Mouse (Mus musculus): ENCODE measurements around the gene Phldb2.

DNA sequence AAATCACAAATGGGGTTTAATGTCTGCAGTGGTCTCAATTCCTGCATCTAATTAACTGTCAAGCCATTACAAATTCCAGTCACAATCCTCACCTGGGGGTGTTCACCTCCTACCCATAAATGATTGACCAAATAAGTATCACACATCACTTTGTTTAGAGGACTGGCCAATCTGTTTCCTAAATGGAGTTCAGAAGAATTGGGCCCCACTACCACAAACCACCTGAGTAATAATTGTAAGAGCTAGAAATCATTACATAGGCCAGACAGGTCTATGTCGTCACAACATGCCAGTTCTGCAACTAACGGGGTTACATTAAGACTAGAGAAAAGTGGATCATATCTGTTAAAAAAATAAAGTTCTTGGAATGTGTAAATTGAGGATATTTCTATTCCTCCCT is 1.4 kb downstream of the Phldb2 start:
- no peak for TF ChIP-seq POLR2A (IDR thresholded peaks at IDR 0.05; ENCODE audit: control insufficient read depth in 1 of 2, insufficient read depth in 1 of 2, low read depth in 1 of 2, low read length in 2 of 2, poor library complexity in 1 of 2)
- no peak for TF ChIP-seq MAX (IDR thresholded peaks at IDR 0.05; ENCODE audit: low read length)
- no peak for TF ChIP-seq USF2 (IDR thresholded peaks at IDR 0.05; ENCODE audit: borderline replicate concordance in 1 of 2, insufficient read depth in 1 of 2, low read depth in 1 of 2, low read length in 2 of 2)
- TF ChIP-seq CTCF (IDR thresholded peaks at IDR 0.05 in 2 of 3, conservative IDR thresholded peaks at IDR 0.05 in 1 of 3; ENCODE audit: control insufficient read depth in 1 of 3, insufficient read depth in 1 of 3, low read depth in 2 of 3, low read length in 3 of 3, poor library complexity in 1 of 3, severe bottlenecking in 1 of 3): no peak
- no peak for TF ChIP-seq ZKSCAN1 (IDR thresholded peaks at IDR 0.05; ENCODE audit: low read depth, low read length)
- no peak for TF ChIP-seq SMC3 (IDR thresholded peaks at IDR 0.05; ENCODE audit: low read depth, low read length)
- TF ChIP-seq MEF2A (IDR thresholded peaks at IDR 0.05; ENCODE audit: extremely low read depth, insufficient replicate concordance, low read depth, low read length, poor library complexity, severe bottlenecking): no peak
- TF ChIP-seq GABPA (IDR thresholded peaks at IDR 0.05; ENCODE audit: low read depth, low read length): no peak
- no peak for TF ChIP-seq BHLHE40 (IDR thresholded peaks at IDR 0.05; ENCODE audit: borderline replicate concordance, low read depth, low read length)
- no peak for TF ChIP-seq E2F4 (IDR thresholded peaks at IDR 0.05; ENCODE audit: borderline replicate concordance, low read depth, low read length)
- TF ChIP-seq MAFK (IDR thresholded peaks at IDR 0.05; ENCODE audit: borderline replicate concordance, low read depth, low read length): no peak
- no peak for TF ChIP-seq GATA1 (IDR thresholded peaks at IDR 0.05; ENCODE audit: low read depth, low read length)
- no peak for TF ChIP-seq ZMIZ1 (IDR thresholded peaks at IDR 0.05; ENCODE audit: low read depth, low read length)
- no peak for TF ChIP-seq ETS1 (IDR thresholded peaks at IDR 0.05; ENCODE audit: low read depth, low read length)
